Mouse (Mus musculus) liver, embryonic 12.5 days (tissue): Measurements from ENCODE around the gene Rars. TPM values are rescaled to one million over a fixed set of nuclear protein-coding genes. Genes with fewer than 3 reads are reported as not detected.

Experiments
- ATAC-seq: fragments of 200-750 bp; cut with Nextera tagmentation; 2 replicates; pipeline ENCODE4 v1.8.0; 2017; ENCODE audit warnings: moderate number of reproducible peaks, mild to moderate bottlenecking, moderate library complexity
- H3K27ac ChIP-seq: fragments of 300-500 bp; sonication (generic); 2 replicates; pipeline ENCODE4 v1.5.1; 2016; ENCODE audit warnings: mild to moderate bottlenecking
- H3K27me3 ChIP-seq: fragments of 300-500 bp; sonication (generic); replicated peaks from 2 replicates; pipeline ENCODE4 v1.6.1; 2016; ENCODE audit warnings: mild to moderate bottlenecking, moderate library complexity
- H3K36me3 ChIP-seq: fragments of 300-500 bp; sonication (generic); 2 replicates; pipeline ENCODE4 v1.6.1; 2016; ENCODE audit warnings: mild to moderate bottlenecking, moderate library complexity
- H3K4me1 ChIP-seq: fragments of 300-500 bp; sonication (generic); 2 replicates; pipeline ENCODE4 v1.6.1; 2016
- H3K4me2 ChIP-seq: fragments of 300-500 bp; sonication (generic); 2 replicates; pipeline ENCODE4 v1.6.1; 2016; ENCODE audit warnings: mild to moderate bottlenecking, moderate library complexity
- H3K4me3 ChIP-seq: fragments of 300-500 bp; sonication (generic); 2 replicates; pipeline ENCODE4 v1.5.1; 2016; ENCODE audit warnings: mild to moderate bottlenecking, moderate library complexity
- H3K9ac ChIP-seq: fragments of 300-500 bp; sonication (generic); 2 replicates; pipeline ENCODE4 v1.6.1; 2016; ENCODE audit warnings: mild to moderate bottlenecking, moderate library complexity
- H3K9me3 ChIP-seq: fragments of 300-500 bp; sonication (generic); replicated peaks from 2 replicates; pipeline ENCODE4 v1.6.1; 2016; ENCODE audit warnings: mild to moderate bottlenecking, moderate library complexity
- whole genome bisulfite sequencing: fragments of 180-500 bp; shearing (Covaris S2); methylation state at CpG from one replicate; pipeline ENCODE4 v1.1.7; 2016; ENCODE audit not compliant: insufficient replicate concordance; 5-methylcytosine and 5-hydroxymethylcytosine counted together
- microRNA counts: library from miRNA; unstranded; fragments of <30 nt; microRNA quantifications from one replicate; lab custom pipeline; 2017
- microRNA-seq: library from miRNA; unstranded; fragments of <30 nt; microRNA quantifications from one replicate; pipeline ENCODE4, GENCODE M21; 2017
- polyA plus RNA-seq: library from polyadenylated mRNA; unstranded; fragments of >200 nt; fragmentation: Nextera tagmentation; extraction: Ambion mirVana; gene quantifications from 2 replicates; pipeline ENCODE4 v1.2.1, GENCODE M21; 2016

Gene Rars
- polyA plus RNA-seq, 1 experiment from 2014 or later = 80.3 TPM

- Histone ChIP-seq H3K9ac (no peak overlapping the region), H3K27ac (no peak overlapping the region), H3K4me2 (no peak overlapping the region), H3K4me1 (no peaks in the 10 kb centered on the region), H3K9me3 (no peaks in the 10 kb centered on the region), H3K27me3 (peaks cover 4% of the 10 kb centered on the region; the same call in 1 of the 2 replicates), H3K4me3 (no peak overlapping the region), H3K36me3 (no peaks in the 10 kb centered on the region)
- ATAC-seq = no peak
- 56% methylated on average over 7 of the region's 7 CpGs for WGBS
Observed at GRCm38 (mm10) chr11:35760001-35760626, 74.2 kb downstream of the Rars start.

MicroRNA genes within 50 kb of the gene (microRNA counts, 519-probe panel; counts per million panel counts)
- microRNA mmu-miR-103 (lab: Ali Mortazavi, UCI) = 5,894 counts per million, percentile 90 among the panel's probes with 10 or more counts

Small RNAs within 50 kb of the gene (microRNA-seq; reads per million reads assigned to microRNA genes)
- 7.4 reads per million, percentile 16 among the genes with 10 or more reads in this experiment for gene Mir103-1

Other genes with a start within 250 kb of the Rars start
- 7.6 and 8.2 TPM in 2 replicates for gene Pank3, start 65.0 kb downstream of the Rars start, polyA plus RNA-seq
- gene Fbll1, start 35.6 kb downstream of the Rars start, polyA plus RNA-seq = not detected in 2 replicates
- 3.0 and 3.1 TPM in 2 replicates for gene Wwc1, start 146.0 kb upstream of the Rars start, polyA plus RNA-seq